Mouse (Mus musculus) megakaryocyte, embryonic 14.5 days (primary cell): ENCODE data around the gene Gm44973. TPM values are rescaled to one million over a fixed set of nuclear protein-coding genes. Genes with fewer than 3 reads are reported as not detected.

ENCODE experiments used
- H3K27me3 ChIP-seq: replicated peaks from 2 replicates; pipeline ENCODE3; 2012; ENCODE audit warnings: inconsistent platforms
- H3K36me3 ChIP-seq: replicated peaks from 2 replicates; pipeline ENCODE3; 2012; ENCODE audit warnings: low read length, inconsistent platforms, mixed read lengths
- H3K4me1 ChIP-seq: 2 replicates; pipeline ENCODE4 v1.6.1; 2012; ENCODE audit warnings: inconsistent platforms
- H3K4me3 ChIP-seq: replicated peaks from 2 replicates; pipeline ENCODE3; 2012; ENCODE audit warnings: moderate library complexity, mild to moderate bottlenecking, inconsistent platforms
- H3K9me3 ChIP-seq: 2 replicates; pipeline ENCODE4 v1.6.1; 2012; ENCODE audit warnings: inconsistent platforms
- FLI1 ChIP-seq: IDR thresholded peaks from 2 replicates; pipeline ENCODE4 v1.6.1; 2012; ENCODE audit warnings: low read length, inconsistent platforms, mixed read lengths
- GATA1 ChIP-seq: IDR thresholded peaks from 3 replicates; pipeline ENCODE4 v1.6.1; 2012; ENCODE audit warnings: mixed read lengths, low read length, inconsistent platforms, borderline replicate concordance
- polyA plus RNA-seq: library from polyadenylated mRNA; stranded (reverse); fragments of >175 nt; gene quantifications from 2 replicates; pipeline ENCODE4 v1.2.3, GENCODE M21; 2012; ENCODE audit warnings: low replicate concordance; ENCODE audit not compliant: insufficient read depth

Gene Gm44973
- polyA plus RNA-seq, 1 experiment = not detected

DNA sequence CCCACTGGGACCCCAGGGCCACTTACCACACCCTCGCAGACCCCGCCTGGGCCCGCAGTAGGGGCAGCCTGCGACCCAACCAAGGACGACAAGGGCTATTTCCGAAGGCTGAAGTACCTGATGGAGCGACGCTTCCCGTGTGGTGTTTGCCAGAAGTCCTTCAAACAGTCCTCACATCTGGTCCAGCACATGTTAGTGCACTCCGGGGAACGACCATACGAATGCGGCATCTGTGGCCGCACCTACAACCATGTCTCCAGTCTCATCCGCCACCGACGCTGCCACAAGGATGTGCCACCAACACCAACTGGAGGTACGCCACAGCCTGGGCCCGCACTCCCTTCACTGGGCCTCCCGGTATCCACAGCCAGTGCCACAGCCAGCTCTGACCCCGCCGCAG is 14.2 kb downstream of the Gm44973 start:
- TF ChIP-seq FLI1 = no peak
- no peak for TF ChIP-seq GATA1
- Histone ChIP-seq H3K4me1 (peaks cover 24% of the 10 kb centered on the region), H3K27me3 (no peaks in the 10 kb centered on the region), H3K36me3 (peaks cover 97% of the 10 kb centered on the region), H3K4me3 (peak overlapping the region; percentile 60), H3K9me3 (peaks cover 34% of the 10 kb centered on the region)

DNA sequence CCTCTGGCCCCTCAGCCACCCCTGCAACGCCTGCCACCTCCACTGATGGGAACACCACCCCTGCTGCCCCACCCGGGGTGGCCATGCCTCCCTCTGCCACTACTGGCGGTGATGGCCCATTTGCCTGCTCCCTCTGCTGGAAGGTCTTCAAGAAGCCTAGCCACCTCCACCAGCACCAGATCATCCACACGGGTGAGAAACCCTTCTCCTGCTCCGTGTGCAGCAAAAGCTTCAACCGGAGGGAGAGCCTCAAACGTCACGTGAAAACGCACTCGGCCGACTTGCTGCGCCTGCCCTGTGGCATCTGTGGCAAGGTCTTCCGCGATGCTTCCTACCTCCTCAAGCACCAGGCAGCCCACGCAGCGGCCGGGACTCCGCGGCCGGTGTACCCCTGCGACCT is 14.7 kb downstream of the Gm44973 start:
- Histone ChIP-seq H3K9me3 (peaks cover 34% of the 10 kb centered on the region), H3K36me3 (peaks cover 97% of the 10 kb centered on the region), H3K4me3 (peak overlapping the region; percentile 60), H3K27me3 (no peaks in the 10 kb centered on the region), H3K4me1 (peaks cover 20% of the 10 kb centered on the region)
- TF ChIP-seq FLI1 (no peak), GATA1 (no peak)

DNA sequence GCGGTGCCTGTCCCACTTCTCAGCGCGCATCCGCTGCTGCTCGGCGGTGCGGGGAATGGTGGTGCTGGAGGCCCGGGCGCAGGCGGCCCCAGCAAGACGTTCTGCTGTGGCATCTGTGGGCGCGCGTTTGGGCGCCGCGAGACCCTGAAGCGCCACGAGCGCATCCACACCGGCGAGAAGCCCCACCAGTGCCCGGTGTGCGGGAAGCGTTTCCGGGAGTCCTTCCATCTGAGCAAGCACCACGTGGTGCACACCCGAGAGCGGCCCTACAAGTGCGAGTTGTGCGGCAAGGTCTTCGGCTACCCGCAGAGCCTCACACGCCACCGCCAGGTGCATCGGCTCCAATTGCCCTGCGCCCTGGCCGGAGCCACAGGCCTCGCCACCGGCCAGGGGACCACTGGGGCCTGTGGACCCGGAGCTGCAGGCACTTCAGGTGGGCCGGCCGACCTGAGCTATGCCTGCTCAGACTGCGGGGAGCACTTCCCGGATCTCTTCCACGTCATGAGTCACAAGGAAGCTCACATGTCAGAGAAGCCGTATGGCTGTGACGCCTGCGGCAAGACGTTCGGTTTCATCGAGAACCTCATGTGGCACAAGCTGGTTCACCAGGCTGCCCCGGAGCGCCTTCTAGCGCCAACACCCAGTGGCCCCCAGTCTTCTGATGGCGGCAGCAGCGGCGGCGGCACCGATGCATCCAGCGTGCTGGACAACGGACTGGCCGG is 15.4 kb downstream of the Gm44973 start:
- no peak for TF ChIP-seq GATA1
- TF ChIP-seq FLI1 = no peak
- Histone ChIP-seq H3K4me1 (peaks cover 15% of the 10 kb centered on the region), H3K36me3 (peaks cover 97% of the 10 kb centered on the region), H3K27me3 (no peaks in the 10 kb centered on the region), H3K9me3 (peaks cover 34% of the 10 kb centered on the region), H3K4me3 (peak overlapping the region; percentile 60)

DNA sequence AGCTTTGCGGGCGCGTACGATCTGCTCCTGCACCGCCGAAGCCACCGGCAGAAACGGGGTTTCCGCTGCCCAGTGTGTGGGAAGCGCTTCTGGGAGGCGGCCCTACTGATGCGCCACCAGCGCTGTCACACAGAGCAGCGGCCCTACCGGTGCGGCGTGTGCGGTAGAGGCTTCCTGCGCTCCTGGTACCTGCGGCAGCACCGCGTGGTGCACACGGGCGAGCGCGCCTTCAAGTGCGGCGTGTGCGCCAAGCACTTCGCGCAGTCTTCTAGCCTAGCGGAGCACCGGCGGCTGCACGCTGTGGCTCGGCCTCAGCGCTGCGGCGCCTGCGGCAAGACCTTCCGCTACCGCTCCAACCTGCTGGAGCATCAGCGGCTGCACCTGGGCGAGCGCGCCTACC is 16.2 kb downstream of the Gm44973 start:
- peaks cover 97% of the 10 kb centered on the region for H3K36me3 ChIP-seq

DNA sequence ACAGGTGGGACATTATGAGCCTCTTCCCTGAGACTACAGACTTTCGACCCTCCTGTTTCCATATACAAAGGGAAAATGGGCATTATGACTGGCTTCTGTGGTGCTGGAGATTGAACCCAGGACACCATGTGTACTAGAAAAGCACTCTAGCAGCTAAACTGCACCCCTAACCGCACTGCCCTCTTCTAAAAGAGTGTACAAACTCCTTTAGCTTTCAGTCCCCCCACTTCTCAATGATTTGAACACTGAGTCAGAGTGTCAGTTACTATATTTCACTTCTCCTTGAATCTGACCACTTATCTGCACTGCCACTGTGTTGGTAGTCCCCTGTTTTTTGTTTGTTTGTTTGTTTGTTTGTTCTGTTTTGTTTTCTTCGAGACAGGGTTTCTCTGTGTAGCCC is 18.5 kb downstream of the Gm44973 start, which contains the start of gene 4632433K11Rik:
TSS of gene 4632433K11Rik (plus strand) at position 301 of the 400 bp plus-strand sequence.
- H3K4me3 ChIP-seq = no peak within 1 kb of the TSS
- no peak for TF ChIP-seq FLI1
- TF ChIP-seq GATA1 = no peak
- peaks cover 18% of the 10 kb centered on the region for H3K4me1 ChIP-seq
- H3K27me3 ChIP-seq = no peaks in the 10 kb centered on the region
- H3K36me3 ChIP-seq = peaks cover 78% of the 10 kb centered on the region
- H3K9me3 ChIP-seq = peaks cover 31% of the 10 kb centered on the region

More for the DNA sequence above, 16.2 kb downstream of the Gm44973 start:
- Histone ChIP-seq H3K4me1 (peaks cover 15% of the 10 kb centered on the region), H3K9me3 (peaks cover 34% of the 10 kb centered on the region), H3K4me3 (peak overlapping the region; percentile 6), H3K27me3 (no peaks in the 10 kb centered on the region)
- TF ChIP-seq GATA1 (no peak), FLI1 (no peak)

- H3K27me3 ChIP-seq = no peaks in the 10 kb centered on the region
- H3K4me1 ChIP-seq = peaks cover 28% of the 10 kb centered on the region
- H3K4me3 ChIP-seq = peak overlapping the region; percentile 55
- no peak for TF ChIP-seq GATA1
- no peak for TF ChIP-seq FLI1
- H3K36me3 ChIP-seq = peaks cover 63% of the 10 kb centered on the region
- H3K9me3 ChIP-seq = peaks cover 14% of the 10 kb centered on the region
Measured at GRCm38 (mm10) chr7:5035628-5036027, 20.3 kb downstream of the Gm44973 start.

DNA sequence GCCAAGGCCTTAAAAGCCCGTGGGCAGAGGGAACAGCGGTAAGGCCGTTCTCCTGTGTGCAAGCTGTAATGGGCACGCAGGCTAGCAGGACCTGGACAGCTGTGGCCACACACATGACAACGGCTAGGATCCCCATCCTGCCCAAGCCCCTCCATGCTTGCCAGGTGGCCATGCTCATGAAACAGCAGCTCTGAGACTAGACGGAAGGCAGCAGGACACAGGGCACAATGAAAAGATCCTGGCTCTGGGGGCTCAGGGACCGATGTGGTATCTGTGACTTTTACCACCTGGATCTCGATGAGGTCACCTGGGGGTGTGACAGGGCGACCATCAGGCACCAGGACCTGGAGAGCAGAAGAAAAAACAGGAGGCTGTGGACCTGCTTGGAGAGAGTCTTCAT is 20.8 kb downstream of the Gm44973 start:
- no peak overlapping the region for H3K4me3 ChIP-seq
- peaks cover 28% of the 10 kb centered on the region for H3K4me1 ChIP-seq
- H3K36me3 ChIP-seq = peaks cover 61% of the 10 kb centered on the region
- no peak for TF ChIP-seq GATA1
- TF ChIP-seq FLI1 = no peak
- peaks cover 9% of the 10 kb centered on the region for H3K9me3 ChIP-seq
- H3K27me3 ChIP-seq = no peaks in the 10 kb centered on the region

- TF ChIP-seq GATA1 (no peak), FLI1 (no peak)
Measured at GRCm38 (mm10) chr7:5037026-5037425, 21.7 kb downstream of the Gm44973 start.

DNA sequence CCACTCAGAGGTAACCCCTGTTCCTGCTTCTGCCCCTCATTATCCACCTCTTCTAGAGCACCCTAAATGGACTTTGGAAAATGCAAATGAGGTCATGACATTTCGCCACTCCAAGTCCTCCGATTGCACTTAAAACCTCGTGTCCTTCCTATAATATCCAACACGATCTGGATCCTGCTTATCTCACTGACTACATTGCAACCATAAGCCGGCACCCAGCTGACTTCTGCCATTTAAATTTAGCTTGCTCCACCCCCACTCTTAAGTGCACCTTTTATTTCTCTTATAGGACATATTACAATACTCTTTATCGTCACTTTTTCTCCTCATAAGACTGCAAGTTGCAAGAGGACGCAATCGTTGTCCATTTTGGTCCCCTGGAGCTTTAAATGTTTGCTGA is 22.2 kb downstream of the Gm44973 start:
- TF ChIP-seq FLI1 = no peak
- TF ChIP-seq GATA1 = no peak
- H3K4me3 ChIP-seq = peak overlapping the region; percentile 97
- H3K9me3 ChIP-seq = no peaks in the 10 kb centered on the region
- H3K36me3 ChIP-seq = peaks cover 52% of the 10 kb centered on the region
- peaks cover 28% of the 10 kb centered on the region for H3K4me1 ChIP-seq
- H3K27me3 ChIP-seq = no peaks in the 10 kb centered on the region

More at GRCm38 (mm10) chr7:5037026-5037425, 21.7 kb downstream of the Gm44973 start:
- Histone ChIP-seq H3K27me3 (no peaks in the 10 kb centered on the region), H3K4me1 (peaks cover 28% of the 10 kb centered on the region), H3K36me3 (peaks cover 57% of the 10 kb centered on the region), H3K9me3 (peaks cover under 1% of the 10 kb centered on the region; the same call in 1 of the 2 replicates), H3K4me3 (no peak overlapping the region)

GRCm38 (mm10) chr7:5038109-5038732 is 22.9 kb downstream of the Gm44973 start, which contains the start of gene Zfp784:
Gene Zfp784 (minus strand): TSS chr7:5038446.
- peak within 1 kb of the TSS; percentile 97 for H3K4me3 ChIP-seq
- peaks cover 45% of the 10 kb centered on the region for H3K36me3 ChIP-seq
- no peaks in the 10 kb centered on the region for H3K9me3 ChIP-seq
- no peak for TF ChIP-seq GATA1
- TF ChIP-seq FLI1 = no peak
- peaks cover 28% of the 10 kb centered on the region for H3K4me1 ChIP-seq
- H3K27me3 ChIP-seq = no peaks in the 10 kb centered on the region
